Mouse (Mus musculus): Measurements from ENCODE around the gene Smad9.

Gene Smad9

DNA sequence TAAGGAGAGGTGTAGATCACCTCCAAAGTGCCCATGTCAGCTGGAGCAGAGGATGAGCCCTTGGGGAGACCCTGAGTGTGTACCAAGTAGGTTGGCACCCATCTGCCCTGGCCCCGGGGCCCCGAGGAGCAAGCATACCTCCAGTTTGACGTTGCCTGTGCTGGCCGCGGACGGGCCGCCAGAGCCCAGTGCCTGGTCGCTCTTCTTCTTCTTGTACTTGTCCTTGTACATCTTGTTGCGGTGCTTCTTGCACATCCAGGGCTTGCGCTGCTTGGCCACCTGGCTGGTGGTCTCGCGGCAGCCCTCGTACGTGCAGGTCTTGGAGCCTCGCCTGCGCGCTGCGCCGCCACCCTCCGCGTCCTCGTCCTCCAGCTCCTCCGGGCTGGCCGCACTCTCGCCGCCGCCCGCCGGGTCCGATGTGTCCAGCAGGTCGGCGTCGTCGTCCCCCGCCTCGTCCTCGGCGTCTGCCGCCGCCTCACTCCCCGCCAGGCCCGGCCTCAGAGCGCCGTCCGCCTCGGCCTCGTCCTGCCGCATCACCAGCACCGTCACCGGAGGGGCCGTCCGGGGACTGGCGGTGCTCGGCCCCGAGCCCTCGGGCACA is 51.8 kb downstream of the Smad9 start:
- intact Hi-C loops (cut with DNase I) = no loop called here

- intact Hi-C loops (cut with DNase I) = no loop called here
Measured at GRCm38 (mm10) chr3:54807666-54808217, 52.4 kb downstream of the Smad9 start, which contains the start of gene Rfxap. Gene Rfxap, minus strand, starts transcription at chr3:54807791.

GRCm38 (mm10) chr3:54809111-54809510 is 53.7 kb downstream of the Smad9 start:
- intact Hi-C loops (cut with DNase I) = no loop called here

DNA sequence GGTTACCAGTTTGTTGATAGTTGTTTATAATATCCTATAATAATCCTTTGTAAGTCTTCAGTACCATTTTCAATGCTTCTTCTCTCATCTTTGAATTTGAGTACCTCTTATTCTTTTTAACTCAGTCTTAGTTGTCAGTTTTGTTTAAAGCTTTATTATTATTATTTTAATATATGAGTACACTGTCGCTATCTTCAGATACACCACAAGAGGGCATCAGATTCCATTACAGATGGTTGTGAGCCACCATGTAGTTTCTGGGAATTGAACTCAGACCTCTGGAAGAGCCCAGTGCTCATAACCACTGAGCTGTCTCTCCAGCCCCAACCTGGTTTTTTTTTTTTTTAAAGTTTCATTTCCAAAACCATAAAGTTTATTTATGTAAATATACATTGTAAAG is 56.2 kb downstream of the Smad9 start:
- intact Hi-C loops (cut with DNase I) = loop anchor here (10.0 kb wide), 1 partner anchor 457 kb away; no protein-coding TSS in a partner anchor

DNA sequence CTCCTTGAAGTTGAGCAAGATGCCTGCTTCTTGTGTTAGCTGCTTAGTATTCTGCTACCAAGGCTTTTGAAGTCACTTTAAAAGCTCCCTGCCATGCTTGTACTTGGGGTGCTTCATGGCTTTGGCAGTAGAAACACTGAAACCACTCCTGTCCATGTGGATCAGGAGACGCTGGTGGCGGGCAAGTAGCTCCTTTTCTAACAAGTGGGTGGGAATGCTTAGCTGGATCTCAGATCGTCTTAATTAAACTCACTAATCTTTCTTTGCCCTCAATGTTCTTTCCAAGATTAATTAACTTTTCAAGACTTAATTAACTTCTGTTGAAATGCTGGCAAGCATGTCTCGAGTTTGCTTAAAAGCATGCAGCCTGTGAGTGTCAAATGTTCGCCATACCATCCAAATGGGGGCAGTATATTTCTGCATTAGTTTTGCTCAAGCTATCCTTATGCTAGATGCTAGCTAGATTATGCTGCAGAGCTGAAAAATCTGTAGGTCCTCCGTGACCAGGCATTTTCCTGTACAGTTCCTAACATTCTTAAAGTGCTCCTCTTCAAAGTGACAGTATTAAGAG is 58.1 kb downstream of the Smad9 start:
- intact Hi-C loops (cut with DNase I) = loop anchor here (10.0 kb wide), 1 partner anchor 459 kb away; no protein-coding TSS in a partner anchor

GRCm38 (mm10) chr3:54814622-54815021 is 59.2 kb downstream of the Smad9 start:
- intact Hi-C loops (cut with DNase I) = loop anchor here (5.0 to 10.0 kb wide), 2 partner anchors 248 to 460 kb away; no protein-coding TSS in a partner anchor

DNA sequence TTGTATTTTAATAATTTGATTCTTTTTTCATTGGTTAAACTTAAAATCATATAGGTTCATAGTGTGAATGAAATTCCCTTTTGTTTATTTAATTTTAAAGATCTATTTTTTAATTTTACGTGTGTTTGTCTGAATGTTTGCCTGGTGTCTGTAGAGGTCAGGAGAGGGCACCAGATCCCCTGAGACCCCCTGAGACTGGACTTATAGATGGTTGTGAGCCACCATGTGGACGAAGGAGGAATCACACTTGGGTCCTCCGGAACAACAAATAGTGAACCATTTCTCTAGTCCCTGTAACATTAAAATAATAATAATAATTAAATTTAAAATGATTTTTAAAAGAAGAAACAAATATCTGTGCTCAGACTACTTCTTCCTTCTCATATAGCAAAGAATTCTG is 59.9 kb downstream of the Smad9 start:
- intact Hi-C loops (cut with DNase I) = loop anchor here (5.0 to 10.0 kb wide), 2 partner anchors 247 to 460 kb away; no protein-coding TSS in a partner anchor

GRCm38 (mm10) chr3:54822526-54822925 is 67.1 kb downstream of the Smad9 start:
- intact Hi-C loops (cut with DNase I) = no loop called here

DNA sequence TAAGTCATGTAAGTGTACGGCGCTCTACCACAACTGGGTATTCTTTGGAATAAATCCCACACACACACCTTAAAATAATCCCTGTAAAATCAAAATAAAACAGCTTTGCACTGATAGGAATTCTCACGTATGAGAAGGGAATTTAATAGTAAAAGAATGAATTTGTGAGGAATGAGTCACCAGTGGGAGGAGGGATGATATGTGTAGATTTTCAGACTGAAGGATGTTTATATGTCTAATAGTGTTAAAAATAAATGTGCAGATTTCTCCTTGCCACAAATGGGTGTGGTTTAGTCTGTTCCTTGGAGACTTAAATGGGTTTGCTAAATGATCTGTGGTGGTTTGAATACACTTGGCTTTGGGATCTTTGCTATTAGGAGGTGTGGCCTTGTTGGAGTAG is 77.1 kb downstream of the Smad9 start:
- intact Hi-C loops (cut with DNase I) = no loop called here

GRCm38 (mm10) chr3:54835421-54835820 is 80.0 kb downstream of the Smad9 start:
- intact Hi-C loops (cut with DNase I) = no loop called here

Data from adrenal gland (tissue).